Mouse (Mus musculus) urinary bladder, adult 18-20 months (tissue): ENCODE results near the gene Ptprd.

Experiments
- DNase-seq, 2 experiments: peaks; one replicate each; pipeline ENCODE4 v3.0.0; 2022; ENCODE audit warnings: low spot score in 2 of 2, mixed read lengths in 2 of 2

Ptprd gene

DNA sequence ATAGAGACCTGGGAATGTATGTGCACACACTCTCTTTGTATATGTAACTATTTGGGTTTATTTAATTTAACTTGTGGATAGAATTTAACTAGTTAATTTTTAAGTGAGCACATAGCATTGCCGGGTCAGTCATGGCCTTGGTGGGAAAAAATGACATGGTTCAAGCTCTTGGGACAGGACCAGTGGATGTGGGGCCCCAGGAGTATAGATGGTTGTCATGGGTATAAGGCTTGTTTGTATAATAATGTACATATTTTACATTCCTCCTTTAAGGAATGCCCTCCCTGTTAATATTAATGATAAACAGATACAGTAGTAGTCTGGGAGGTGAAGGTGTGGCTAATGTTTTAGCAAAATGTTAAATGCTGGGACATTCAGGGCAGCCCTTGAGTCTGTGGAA lies 962.8 kb downstream of the Ptprd start:
- no peak for DNase-seq

DNA sequence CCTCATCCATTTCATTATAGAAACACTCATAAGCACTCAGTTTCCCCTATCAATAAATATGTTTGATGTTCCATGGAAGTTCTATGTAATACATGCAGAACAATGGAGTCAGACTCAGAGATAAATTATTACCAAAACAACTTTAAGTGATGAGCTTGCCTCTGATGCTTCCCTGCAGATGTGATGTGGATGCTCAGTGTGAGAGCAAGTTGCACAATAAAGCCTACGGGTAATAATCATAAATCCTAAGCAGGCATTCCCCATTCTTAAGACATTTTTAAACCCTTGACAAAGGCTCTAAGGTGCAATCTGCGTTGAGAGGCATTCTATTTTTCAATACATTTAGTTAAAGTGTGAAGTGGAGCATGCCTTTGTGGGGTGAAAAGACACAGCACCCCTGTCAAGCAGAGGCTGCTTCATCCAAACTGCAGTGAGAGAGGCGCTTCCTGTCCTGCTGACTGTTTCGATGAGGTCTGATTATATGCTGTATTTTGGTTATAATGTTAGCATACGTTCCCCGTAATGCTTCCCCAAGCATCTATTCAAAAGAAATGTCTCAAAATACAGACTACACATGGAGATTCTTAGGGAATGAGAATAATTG lies 969.8 kb downstream of the Ptprd start:
- DNase-seq: no peak

DNA sequence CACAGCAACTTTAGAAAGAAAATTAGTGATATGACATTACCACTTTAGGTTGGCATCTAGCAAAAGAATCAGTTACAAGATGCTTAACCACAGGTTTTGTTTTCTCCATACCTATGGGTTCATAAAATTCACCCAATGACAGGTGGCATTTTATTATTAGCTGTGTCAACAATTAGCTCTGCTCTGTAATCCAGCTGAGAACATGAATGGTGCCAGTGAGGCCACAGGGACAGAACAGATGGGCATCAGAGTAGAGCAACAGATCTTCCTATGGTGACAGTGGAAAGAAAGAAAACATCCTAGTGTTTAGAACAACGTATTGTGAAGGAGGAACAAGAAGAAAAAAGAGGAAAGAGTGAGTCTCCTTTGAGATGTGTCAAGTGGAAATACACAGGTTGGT lies 973.6 kb downstream of the Ptprd start:
- DNase-seq: no peak

DNA sequence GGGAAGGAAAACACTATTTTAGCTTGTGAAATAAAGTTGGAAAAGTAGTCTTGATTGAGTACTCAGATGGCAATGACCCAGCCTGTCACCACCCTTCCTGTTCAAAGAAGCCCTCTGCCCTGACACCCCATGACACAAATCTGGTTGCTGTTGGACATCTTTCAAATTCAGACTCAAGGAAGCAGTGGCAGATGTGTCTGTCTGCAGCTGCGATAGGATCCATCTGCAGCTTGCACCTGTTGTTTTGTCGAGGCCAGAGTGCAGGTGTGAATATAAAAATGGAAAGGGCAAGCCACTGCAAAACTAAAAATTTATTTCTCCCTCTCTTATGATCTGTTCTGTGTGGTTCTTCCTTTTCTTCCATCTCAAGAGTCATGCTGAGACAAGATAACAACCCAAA lies 978.5 kb downstream of the Ptprd start:
- no peak for DNase-seq

DNA sequence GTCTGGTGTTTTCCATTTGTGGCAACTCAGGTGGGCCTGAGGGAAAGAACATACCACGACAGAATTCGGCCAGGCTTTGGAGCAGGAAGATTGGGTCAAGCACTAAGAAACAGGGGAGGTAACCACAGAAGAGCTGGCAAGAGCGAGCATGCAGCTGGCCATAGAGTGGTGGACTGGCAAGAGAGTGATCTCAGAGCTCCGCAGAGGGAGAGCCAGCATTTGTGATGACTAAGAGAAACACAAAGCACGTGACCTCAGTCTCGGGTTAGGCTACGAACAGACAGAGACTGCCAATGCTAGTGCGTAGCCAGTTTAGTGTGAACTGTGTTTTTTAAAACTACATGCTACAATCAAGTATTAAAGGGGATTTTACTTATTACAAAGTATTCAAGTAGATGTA lies 1042.9 kb downstream of the Ptprd start:
- no peak for DNase-seq

DNA sequence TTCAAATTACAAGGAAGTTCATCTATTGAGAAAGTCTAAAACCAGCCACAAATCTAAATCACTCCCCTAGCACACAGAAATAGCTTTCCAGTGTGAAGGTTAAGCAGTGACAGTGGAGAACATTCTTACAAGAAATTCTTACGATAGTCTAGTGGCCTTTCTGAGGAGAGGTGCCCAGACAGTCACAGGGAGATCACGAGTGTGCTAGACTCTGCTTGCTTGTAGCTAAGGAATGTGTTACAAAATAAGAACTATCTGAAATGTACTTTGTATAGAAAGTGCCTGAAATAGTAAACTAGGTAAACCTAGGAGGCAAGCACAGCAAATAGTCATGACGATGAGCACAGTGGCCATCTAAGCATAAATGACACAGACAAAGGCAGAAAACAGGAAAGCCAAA lies 1054.2 kb downstream of the Ptprd start:
- DNase-seq: no peak

DNA sequence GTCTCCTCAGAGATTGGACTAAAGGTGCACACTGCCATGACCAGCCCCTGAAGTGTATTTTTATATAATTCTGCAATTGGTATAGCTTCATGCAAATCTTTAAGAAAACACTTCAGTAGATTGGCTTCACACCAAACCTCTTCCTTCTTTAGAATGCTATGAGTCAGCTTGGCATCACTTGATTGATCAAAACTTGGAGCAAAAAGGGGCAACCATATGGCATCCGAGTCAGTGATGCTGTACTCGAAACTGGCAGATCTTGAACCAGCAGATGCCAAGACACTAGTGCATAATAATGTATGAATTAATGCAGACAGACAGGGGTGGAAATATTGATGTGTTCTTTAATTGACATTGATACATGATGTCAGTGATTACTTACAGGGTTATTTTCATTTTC lies 1056.2 kb downstream of the Ptprd start:
- DNase-seq: no peak

DNA sequence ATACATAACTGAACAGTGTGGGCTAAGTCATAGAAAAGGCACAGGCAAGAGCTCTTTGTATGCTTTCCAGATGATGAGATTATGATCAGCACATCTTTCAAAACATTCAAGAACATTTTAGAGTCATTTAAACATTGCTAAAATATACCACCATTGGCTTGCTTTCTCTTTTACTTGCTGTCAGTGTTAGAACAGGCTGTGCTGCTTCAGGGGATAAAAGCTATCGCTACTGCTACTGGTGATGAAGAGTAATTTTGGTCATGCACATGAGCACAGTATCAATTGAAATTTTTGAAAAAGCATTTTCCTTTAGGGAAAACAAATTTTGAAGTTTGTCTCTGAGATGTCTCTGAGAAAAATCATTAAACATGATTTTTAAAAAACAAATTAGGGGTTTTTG lies 1056.7 kb downstream of the Ptprd start:
- no peak for DNase-seq

DNA sequence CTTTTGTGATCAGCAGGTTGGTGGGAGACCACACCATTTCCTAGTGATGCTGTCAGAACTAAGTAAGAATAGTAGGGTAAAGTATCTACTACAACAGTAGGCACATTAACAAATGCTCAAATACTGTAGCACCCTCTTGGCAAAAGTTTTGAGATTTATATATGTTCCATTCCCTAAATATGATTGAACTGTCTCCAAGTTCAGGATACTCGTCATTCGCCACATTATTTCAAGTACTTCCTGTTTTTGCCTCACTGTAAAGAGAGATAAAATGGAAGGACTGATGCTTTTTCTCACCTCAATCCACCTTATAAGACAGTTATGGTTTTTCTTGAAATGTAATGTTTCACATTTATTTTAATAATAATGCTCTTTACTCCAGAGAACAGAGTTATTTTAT lies 1086.9 kb downstream of the Ptprd start:
- DNase-seq: no peak

DNA sequence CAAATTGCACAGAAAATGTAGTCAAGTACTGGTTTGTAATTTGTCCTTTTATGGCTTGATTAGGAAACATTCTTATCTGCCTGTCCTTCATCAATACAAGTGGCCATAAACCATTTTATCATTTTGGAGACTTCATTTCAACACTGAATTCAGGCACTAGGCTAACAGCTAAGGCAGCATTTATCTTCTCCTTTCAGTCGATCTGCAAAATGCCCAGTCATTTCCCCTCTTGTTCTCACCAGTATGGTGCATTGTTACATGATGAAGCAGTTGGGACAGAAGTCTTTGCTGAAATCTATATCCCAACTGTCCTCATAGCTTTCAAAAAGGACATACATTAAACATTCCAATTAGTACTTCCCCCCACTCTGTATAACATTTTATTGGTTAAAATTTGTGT lies 1100.9 kb downstream of the Ptprd start:
- no peak for DNase-seq

DNA sequence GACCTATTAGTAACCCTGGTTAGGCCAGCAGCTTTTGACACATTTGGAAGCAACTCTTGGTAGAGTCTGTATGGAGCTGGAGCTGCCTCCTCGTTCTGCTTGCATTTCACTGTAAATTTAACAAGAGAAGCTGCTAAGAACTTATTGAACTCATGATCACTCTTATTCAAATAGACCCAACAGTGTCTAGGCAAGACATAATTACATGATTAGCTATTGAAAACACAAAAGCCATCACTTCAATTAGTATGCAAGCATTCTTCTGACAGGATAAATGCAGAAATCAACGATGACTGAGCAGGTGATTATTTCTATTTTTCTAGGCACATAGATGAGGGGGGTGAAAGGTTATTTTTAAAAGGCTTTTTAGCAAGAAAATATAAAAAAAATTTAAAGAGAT lies 1104.5 kb downstream of the Ptprd start:
- no peak for DNase-seq

DNA sequence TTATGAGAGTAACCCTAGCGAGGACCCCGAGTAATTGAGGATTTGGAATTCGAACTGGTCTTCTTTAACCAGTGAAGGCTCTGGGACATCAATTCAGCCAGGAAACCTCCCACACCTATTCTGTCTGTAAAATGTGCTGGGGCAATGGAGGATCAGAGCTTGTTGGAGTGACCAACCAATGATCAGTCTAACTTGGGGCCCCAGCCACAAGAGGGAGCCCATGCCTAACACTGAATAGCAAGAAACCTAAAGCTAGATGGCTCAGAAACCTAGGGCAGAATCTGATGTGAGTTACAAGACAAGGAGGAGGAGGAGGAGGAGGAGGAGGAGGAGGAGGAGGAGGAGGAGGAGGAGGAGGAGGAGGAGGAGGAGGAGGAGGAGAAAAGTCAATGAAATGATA lies 1128.6 kb downstream of the Ptprd start:
- no peak for DNase-seq

DNA sequence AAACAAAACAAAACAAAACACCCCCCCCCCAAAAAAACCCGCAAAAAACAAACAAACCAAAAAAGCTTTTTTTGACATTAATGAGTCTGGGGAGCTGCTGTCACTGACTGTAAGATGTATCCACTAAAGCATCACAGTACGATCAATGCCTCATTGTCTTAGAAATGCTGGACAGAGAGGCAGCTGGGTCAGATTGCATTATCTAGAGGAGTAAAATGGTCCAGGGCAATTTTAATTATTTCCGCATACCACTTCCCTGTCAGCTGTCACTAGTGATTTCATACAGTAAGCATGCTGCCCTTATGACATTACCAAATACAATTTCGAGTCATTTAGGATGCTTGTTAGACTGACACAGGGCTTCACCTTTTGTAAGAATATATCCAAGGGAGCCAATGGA lies 1134.2 kb downstream of the Ptprd start:
- no peak for DNase-seq

DNA sequence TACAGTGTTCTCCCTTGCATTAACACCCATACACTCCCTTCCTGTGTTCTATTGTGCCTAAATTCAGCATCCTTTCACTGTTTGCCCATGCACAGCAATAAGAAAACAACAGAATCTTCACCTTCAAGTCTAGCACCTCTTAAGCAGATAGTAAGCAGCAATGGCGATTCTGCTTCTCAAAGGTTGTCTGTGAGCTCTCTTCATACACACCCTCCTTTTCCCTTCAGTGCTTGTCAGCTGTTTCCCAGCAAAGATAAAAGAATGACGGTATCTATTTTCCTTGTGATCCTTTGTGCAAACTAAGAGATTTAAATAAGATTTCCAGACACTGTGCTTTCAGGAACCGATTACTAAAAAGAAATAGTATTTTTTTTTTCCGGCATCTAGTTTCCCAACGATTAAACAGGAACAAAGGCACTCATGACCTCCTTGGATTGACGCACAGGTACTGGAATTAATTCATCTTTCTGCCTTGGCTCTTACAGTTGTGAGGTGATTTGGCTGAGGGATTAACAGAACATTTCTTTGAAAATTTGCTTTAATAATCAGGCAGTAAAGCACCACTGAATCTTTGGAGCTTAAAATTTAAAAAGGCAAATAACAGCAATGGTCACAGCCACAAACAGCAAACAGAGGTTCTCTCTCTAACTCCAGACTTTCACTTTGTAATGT lies 1161.1 kb downstream of the Ptprd start:
- DNase-seq: no peak

DNA sequence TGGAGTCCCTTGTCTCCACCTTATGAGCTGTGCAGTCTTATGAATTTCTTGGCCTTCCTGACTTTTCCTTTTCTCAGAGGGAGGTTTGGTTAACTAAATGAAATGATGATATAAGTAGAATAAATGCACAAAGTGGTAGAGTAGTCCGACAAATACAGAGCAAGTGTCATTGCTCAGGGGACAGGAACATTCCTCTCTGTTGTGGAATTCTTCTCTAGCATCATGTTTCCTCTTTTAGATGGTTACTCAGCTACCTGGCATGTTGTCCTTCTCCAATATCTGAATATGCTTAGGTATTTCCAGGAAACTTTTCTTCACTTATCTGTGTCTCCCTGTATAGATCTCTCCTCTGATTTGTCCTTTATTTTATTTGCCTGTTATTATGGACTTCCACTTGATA lies 1207.3 kb downstream of the Ptprd start:
- no peak for DNase-seq

DNA sequence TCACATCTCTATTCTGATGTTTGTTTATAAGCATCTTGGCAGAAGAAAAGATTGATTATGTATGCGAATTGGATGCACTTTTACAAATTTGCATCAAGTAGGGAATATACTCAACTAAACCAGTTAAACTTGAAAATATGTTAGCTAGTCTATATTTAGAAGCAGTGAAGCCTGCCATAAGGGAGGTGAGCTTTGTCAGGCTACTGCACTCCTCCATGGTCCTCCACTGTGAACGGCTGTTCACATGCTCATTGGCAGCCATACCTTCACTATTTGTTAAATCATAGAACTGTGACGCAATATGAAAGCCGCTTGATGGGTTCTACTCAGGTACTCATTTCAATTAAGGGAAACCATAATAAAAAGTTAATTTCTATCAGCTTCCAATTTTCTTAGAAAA lies 1215.6 kb downstream of the Ptprd start:
- DNase-seq: no peak

DNA sequence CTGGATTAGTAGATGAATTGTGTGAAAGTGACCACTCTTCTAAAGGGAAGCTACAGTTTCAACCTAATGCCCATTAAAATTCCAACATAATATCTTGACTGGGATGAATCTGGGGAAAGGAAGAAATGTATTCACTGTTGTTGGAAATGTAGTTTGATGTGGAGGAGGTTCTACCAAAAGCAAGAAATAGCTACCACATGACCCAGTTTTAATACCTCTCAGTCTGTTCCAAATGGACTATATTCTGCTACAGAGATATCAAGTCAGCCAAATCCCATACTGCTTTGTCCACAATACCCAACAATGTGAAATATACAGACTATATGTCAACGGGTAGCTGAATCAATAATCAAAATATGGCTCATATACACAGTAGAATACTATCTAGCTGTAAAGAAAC lies 1221.8 kb downstream of the Ptprd start:
- no peak for DNase-seq

DNA sequence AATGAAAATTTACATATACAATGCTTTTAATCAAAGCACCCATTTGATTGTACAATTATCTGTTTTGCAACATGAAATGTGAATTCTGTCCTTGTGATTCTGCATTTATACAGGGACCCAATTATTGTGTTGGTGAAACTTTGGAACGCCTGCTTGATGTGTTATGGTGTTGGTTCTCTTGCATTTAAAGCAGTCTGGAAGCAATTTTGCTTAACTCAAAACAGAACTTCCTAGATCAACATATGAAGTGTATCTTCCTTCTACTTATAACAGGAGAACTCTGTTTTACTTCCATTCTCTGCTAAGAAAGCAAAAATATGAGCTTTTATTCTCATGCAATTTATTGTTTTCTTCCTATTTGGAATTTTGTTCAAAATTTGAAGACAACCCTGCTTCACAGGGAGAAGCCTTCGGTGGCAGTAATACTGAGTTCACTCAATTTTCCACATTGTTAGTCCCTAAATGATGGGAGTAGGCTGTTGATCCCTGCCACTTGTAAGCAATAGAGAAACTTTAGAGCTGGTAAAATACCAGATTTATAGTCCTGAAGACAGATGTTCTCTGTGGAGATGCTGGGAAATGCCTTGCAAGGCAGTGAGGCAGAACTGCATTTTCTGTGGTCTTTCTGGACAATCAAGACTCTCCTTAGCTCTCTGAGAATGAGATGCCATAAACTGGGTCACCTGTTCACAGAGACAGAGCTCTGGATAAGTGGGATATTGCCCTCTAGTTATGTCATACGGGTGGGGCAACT lies 1234.5 kb downstream of the Ptprd start:
- no peak for DNase-seq

DNA sequence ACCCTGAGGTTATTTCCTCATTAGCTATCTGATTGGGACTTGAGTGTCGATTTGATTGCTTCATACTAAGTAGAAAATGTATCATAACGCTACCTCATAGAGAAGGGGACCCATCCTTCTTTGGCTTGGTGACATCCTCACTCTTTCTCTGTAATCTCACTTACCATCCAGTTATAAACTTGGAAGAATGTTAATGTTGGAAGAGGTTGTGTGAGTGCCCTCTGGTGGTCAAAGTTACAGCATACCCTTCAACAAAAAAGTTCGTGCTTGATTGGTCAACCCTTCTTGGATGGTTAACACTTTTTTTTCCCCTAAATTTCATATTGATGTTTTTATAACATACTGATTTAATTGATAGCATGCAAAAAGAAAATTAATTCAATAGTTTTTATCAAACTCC lies 1263.5 kb downstream of the Ptprd start:
- no peak for DNase-seq

DNA sequence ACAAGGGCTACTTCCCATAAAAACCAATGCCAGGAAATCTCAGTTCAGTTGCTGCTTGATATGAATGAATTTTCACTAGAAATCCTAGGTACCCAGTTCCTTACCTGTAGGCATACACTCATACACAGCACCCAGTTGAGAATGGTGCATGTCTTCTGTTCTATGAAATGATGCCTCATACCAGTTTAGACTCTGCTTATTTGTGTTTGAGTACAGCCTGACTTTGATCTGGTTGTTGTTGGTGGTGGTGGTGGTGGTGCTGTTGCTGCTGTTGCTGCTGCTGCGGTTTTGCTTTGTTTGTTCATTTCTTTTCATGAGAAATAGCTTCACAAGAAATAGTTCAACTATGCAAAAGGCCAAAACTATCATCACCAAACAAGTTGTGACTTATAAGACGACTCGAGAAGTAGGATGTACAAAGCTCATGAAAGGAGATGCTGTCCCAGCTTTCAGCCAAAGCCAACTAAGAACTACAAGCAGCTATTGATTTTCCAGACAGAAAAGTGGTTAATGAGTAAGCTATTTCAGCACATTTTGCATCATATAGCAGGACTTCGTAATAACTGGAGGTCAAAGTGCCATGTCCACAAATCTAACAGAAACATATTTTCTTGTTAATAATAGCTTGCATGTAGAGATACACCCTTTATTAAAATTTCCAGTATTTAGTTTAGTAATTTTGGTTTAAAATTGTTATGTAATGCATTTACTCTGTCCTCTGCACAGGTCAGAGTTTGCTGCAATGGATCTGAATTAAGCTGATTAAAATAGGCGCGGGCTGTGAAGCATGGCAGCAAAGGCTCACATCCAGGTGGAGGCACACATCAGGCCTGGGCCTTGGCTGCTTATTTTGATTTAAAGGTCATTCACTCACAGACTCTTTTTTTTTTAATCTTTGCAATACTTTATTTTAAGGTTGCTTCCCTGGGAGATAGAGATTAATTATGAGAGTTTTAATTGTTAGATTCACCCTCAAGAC lies 1270.1 kb downstream of the Ptprd start:
- no peak for DNase-seq

DNA sequence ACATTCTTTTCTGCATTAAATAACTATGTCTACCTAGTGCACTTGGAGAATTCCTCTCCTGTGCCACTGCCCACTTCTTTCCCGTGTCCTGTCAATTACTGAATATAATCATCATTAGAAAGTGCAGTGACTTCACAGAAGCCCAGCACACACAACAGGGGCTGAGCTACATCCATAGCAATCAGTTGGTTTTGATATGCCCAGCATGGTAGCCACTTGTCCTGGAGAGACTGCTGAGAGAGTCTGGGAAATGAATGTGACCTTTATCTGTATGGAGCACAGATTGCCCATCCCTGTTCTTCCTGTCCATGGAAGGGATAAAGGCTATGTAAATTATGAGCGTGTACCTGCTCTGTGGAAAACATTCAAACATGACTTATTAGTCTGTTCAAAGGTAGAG lies 1280.2 kb downstream of the Ptprd start:
- DNase-seq: no peak

DNA sequence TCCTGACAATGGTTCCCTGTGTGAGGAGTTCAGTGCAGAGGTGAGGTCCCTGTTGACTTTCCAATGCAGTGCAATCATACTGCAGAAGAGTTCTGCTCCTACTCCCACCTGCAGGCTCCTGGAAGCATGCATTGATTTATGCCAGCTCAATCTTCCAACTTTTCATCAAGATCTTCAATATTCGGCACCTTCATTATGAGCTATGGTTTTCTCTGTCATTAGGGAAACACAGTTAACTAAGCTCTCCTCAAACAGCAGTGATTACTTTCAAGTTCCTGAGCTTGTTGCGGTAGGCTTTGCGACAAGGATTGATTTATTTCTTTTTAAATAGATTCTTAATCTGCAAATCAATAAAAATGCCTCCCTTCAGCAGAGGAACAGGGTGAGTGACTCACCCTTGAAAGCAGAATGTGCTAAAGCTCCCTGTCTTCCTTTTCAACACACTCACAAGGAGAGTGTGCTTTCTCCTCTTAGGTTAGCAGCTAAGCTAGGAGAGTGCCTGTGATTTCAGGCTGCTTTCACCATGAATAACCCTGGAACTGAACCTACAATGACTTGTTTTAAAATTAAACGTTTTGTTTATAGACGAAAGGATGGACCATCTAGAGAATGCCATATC lies 1298.1 kb downstream of the Ptprd start:
- no peak for DNase-seq
